In genomic region chr16:90735611-90736010, GRCm38 (mm10) we compare ENCODE assay signal across 27 mouse cellular contexts. TPM values are rescaled to one million over a fixed set of nuclear protein-coding genes. Genes with fewer than 3 reads are reported as not detected.
A peak's percentile ranks its signal among the peaks of the same experiment; 100 is the strongest.
DNase-seq lines count a peak whose midpoint lies in the region; ATAC-seq and TF ChIP-seq lines count a peak whose summit lies in the region.
"Had no signal": no experiment of that assay in that cellular context is flagged by ENCODE, and none has a peak within 500 bp of the region (broad histone marks: within the 10 kb centered on the region; RNA-seq: fewer than 3 reads in every experiment).

No protein-coding gene starts in this region.

- no peak for TF ChIP-seq EP300 in liver, postnatal 0 days (IDR thresholded peaks at IDR 0.05; ENCODE audit: low read depth)

- TF ChIP-seq CTCF in testis, adult 2 months (IDR thresholded peaks at IDR 0.05; ENCODE audit: control insufficient read depth, insufficient read depth, insufficient replicate concordance, low read depth, low read length), result no peak
- no peak for TF ChIP-seq CTCF in liver, postnatal 0 days (IDR thresholded peaks at IDR 0.05; ENCODE audit: low read depth)
- no peak for TF ChIP-seq CTCF in hindbrain, postnatal 0 days (IDR thresholded peaks at IDR 0.05; ENCODE audit: low read depth)

- peak; percentile 88 to 94 for DNase-seq in adrenal gland, adult (ENCODE audit: inconsistent age in 2 of 2, low spot score in 1 of 2)
- no peak for DNase-seq in adrenal gland, postnatal 4 days (ENCODE audit: low spot score in 2 of 2)
- DNase-seq in testis, postnatal 10 days (ENCODE audit: low spot score), result no peak
- peak; percentile 65 for DNase-seq in adrenal gland, postnatal 25 days
- no peak for DNase-seq in liver, postnatal 0 days
- DNase-seq in T-cell, adult 2 months (ENCODE audit: low spot score), result no peak
- no peak for DNase-seq in hindbrain, postnatal 0 days (ENCODE audit: low spot score)
- DNase-seq: cerebellum, adult 18-20 months; cerebellum, postnatal 14 days; heart, adult 2 months; heart, postnatal 14 days; kidney, adult 2 months; kidney, postnatal 4 days; layer of hippocampus, postnatal 36 days; left cerebral cortex, postnatal 4 days; lung, postnatal 36 days; right cerebral cortex, postnatal 4 days had no signal

- no peak overlapping the region for H3K4me3 ChIP-seq in testis, adult 2 months (ENCODE audit: control insufficient read depth, low read depth, low read length)
- no peak overlapping the region for H3K4me3 ChIP-seq in liver, postnatal 0 days (ENCODE audit: low read depth, low read length)
- no peak overlapping the region for H3K4me3 ChIP-seq in hindbrain, postnatal 0 days (ENCODE audit: low read length)
- H3K4me3 ChIP-seq: heart, adult 2 months; intestine, embryonic 15.5 days had no signal

- no peak for ATAC-seq in liver, postnatal 0 days
- no peak for ATAC-seq in hindbrain, postnatal 0 days
- ATAC-seq: activated CD4-positive, CD25-positive, alpha-beta regulatory T cell, adult 4 months; CD4-positive, CD25-positive, alpha-beta regulatory T cell, adult 4 months; forebrain, embryonic 14.5 days; hindbrain, embryonic 16.5 days; intestine, embryonic 15.5 days; midbrain, embryonic 16.5 days had no signal

- WGBS in liver, postnatal 0 days (ENCODE audit: insufficient replicate concordance), result 46% methylated on average over 4 of the region's 4 CpGs
- 75% methylated on average over 4 of the region's 4 CpGs for WGBS in hindbrain, postnatal 0 days

- no peaks in the 10 kb centered on the region for H3K27me3 ChIP-seq in testis, adult 2 months (ENCODE audit: control insufficient read depth, insufficient read depth, low read length)
- no peaks in the 10 kb centered on the region for H3K27me3 ChIP-seq in liver, postnatal 0 days (ENCODE audit: insufficient read depth, low read length)
- H3K27me3 ChIP-seq in hindbrain, postnatal 0 days (ENCODE audit: insufficient read depth, low read length), result no peaks in the 10 kb centered on the region
- H3K27me3 ChIP-seq: intestine, embryonic 15.5 days had no signal

- H3K27ac ChIP-seq in testis, adult 2 months (ENCODE audit: control insufficient read depth, insufficient read depth, low read depth, low read length), result peak overlapping the region; percentile 76
- 0 out of 2 replicates have a peak overlapping the region, but pooled peaks have one; percentile 78 for H3K27ac ChIP-seq in liver, postnatal 0 days (ENCODE audit: low read depth)
- no peak overlapping the region for H3K27ac ChIP-seq in hindbrain, postnatal 0 days
- H3K27ac ChIP-seq: heart, adult 2 months; intestine, embryonic 15.5 days had no signal

- no peaks in the 10 kb centered on the region for H3K36me3 ChIP-seq in testis, adult 2 months (ENCODE audit: control insufficient read depth, insufficient read depth, low read length)
- H3K36me3 ChIP-seq in liver, postnatal 0 days (replicated peaks; ENCODE audit: insufficient read depth, low read length), result no peaks in the 10 kb centered on the region
- no peaks in the 10 kb centered on the region for H3K36me3 ChIP-seq in hindbrain, postnatal 0 days (ENCODE audit: insufficient read depth, low read length)
- H3K36me3 ChIP-seq: intestine, embryonic 15.5 days had no signal

- peaks cover 9% of the 10 kb centered on the region; the same call in 1 of the 2 replicates for H3K9me3 ChIP-seq in liver, postnatal 0 days (ENCODE audit: low read length)
- 0 out of 2 replicates have a peak, but pooled peaks cover 3% of the 10 kb centered on the region for H3K9me3 ChIP-seq in hindbrain, postnatal 0 days (ENCODE audit: low read length)
- H3K9me3 ChIP-seq: intestine, embryonic 15.5 days had no signal

- no peak for TF ChIP-seq POLR2A in testis, adult 2 months (IDR thresholded peaks at IDR 0.05; ENCODE audit: control insufficient read depth, low read depth, low read length)

- H3K4me2 ChIP-seq in liver, postnatal 0 days (ENCODE audit: low read depth, low read length), result no peak overlapping the region
- H3K4me2 ChIP-seq in hindbrain, postnatal 0 days (ENCODE audit: low read depth, low read length), result no peak overlapping the region
- H3K4me2 ChIP-seq: intestine, embryonic 15.5 days; midbrain, embryonic 11.5 days had no signal

- H3K4me1 ChIP-seq in testis, adult 2 months (ENCODE audit: control insufficient read depth, insufficient read depth, low read length), result peaks cover 2% of the 10 kb centered on the region; the same call in 1 of the 2 replicates
- peaks cover 21% of the 10 kb centered on the region for H3K4me1 ChIP-seq in liver, postnatal 0 days (ENCODE audit: insufficient read depth)
- no peaks in the 10 kb centered on the region for H3K4me1 ChIP-seq in hindbrain, postnatal 0 days (ENCODE audit: insufficient read depth, low read length)
- H3K4me1 ChIP-seq: intestine, embryonic 15.5 days had no signal

- no peak overlapping the region for H3K9ac ChIP-seq in liver, postnatal 0 days (replicated peaks)
- no peak overlapping the region for H3K9ac ChIP-seq in hindbrain, postnatal 0 days (replicated peaks; ENCODE audit: low read length)
- H3K9ac ChIP-seq: intestine, embryonic 15.5 days had no signal

RNA-seq across cellular contexts. Expression of gene Mrap, which starts 2.4 kb away (rescaled TPM):
- total RNA-seq in adrenal gland, postnatal 4 days (2021), result 100 to 1,000 TPM; 216 to 230 TPM
- 9.9 and 12.6 TPM in 2 replicates for polyA plus RNA-seq in testis, adult 2 months (2012; rRNA removed)
- total RNA-seq in adrenal gland, postnatal 25 days (2021), result 391 and 677 TPM in 2 replicates
- 45.3 and 53.4 TPM in 2 replicates for polyA plus RNA-seq in liver, postnatal 0 days (2015; fragmentation: Nextera tagmentation; extraction: Ambion mirVana)
- total RNA-seq in hindbrain, postnatal 0 days (2014; rRNA removed), result 1.4 and 2.9 TPM in 2 replicates
- 1.3 and 1.6 TPM in 2 replicates for polyA plus RNA-seq in hindbrain, postnatal 0 days (2015; fragmentation: Nextera tagmentation; extraction: Ambion mirVana)
- total RNA-seq: left cerebral cortex, postnatal 4 days; megakaryocyte, adult 5-6 weeks; neutrophil, adult 5-6 weeks had no signal
- polyA plus RNA-seq: activated CD4-positive, CD25-positive, alpha-beta regulatory T cell, adult 4 months; CD4-positive, CD25-positive, alpha-beta regulatory T cell, adult 4 months had no signal

RNA-seq across cellular contexts. Expression of gene Mis18a, which starts 8.4 kb away (rescaled TPM):
- 10 to 100 TPM; 13.9 to 16.4 TPM for total RNA-seq in adrenal gland, postnatal 4 days (2021)
- polyA plus RNA-seq in testis, adult 2 months (2012; rRNA removed), result 16.8 and 18.6 TPM in 2 replicates
- total RNA-seq in adrenal gland, postnatal 25 days (2021), result 8.6 and 9.7 TPM in 2 replicates
- polyA plus RNA-seq in liver, postnatal 0 days (2015; fragmentation: Nextera tagmentation; extraction: Ambion mirVana), result 25.7 and 26.1 TPM in 2 replicates
- total RNA-seq in hindbrain, postnatal 0 days (2014; rRNA removed), result 16.9 and 22.0 TPM in 2 replicates
- 29.0 and 29.7 TPM in 2 replicates for polyA plus RNA-seq in hindbrain, postnatal 0 days (2015; fragmentation: Nextera tagmentation; extraction: Ambion mirVana)

Comparison
In these comparisons a context has a peak if more than half of its experiments do, and no peak if none do; other contexts are left out.
1. DNase-seq: peak in adrenal gland, adult (2 of 2) and adrenal gland, postnatal 25 days (single experiment); none in adrenal gland, postnatal 4 days (0 of 2), testis, postnatal 10 days (single experiment), liver, postnatal 0 days (single experiment), T-cell, adult 2 months (single experiment) and hindbrain, postnatal 0 days (single experiment).
2. RNA of gene Mrap, which starts 2.4 kb away (total RNA-seq): 391 to 677 TPM in adrenal gland, postnatal 25 days and 216 to 230 TPM in adrenal gland, postnatal 4 days; 1.4 to 2.9 TPM in hindbrain, postnatal 0 days; every median in the first group is over 10 times any median in the second.